Mouse (Mus musculus) kidney, embryonic 16.5 days (tissue): ENCODE measurements around the gene Slc1a2. TPM values are rescaled to one million over a fixed set of nuclear protein-coding genes. Genes with fewer than 3 reads are reported as not detected.
A peak's percentile ranks its signal among the peaks of the same experiment; 100 is the strongest.

Source experiments
- ATAC-seq: fragments of 200-750 bp; cut with Nextera tagmentation; 2 replicates; pipeline ENCODE4 v1.8.0; 2017; ENCODE audit warnings: moderate TSS enrichment; ENCODE audit not compliant: low FRiP score, low TSS enrichment
- H3K27ac ChIP-seq: fragments of 300-500 bp; sonication (generic); 2 replicates; pipeline ENCODE4 v1.5.1; 2014; ENCODE audit warnings: low read length
- H3K27me3 ChIP-seq: fragments of 300-500 bp; sonication (generic); 2 replicates; pipeline ENCODE4 v1.6.1; 2014; ENCODE audit warnings: low read length, control low read depth, mixed read lengths; ENCODE audit not compliant: insufficient read depth
- H3K36me3 ChIP-seq: fragments of 300-500 bp; sonication (generic); 2 replicates; pipeline ENCODE4 v1.6.1; 2014; ENCODE audit warnings: low read length, control low read depth, mixed read lengths; ENCODE audit not compliant: insufficient read depth
- H3K4me1 ChIP-seq: fragments of 300-500 bp; sonication (generic); 2 replicates; pipeline ENCODE4 v1.6.1; 2014; ENCODE audit warnings: low read length, control low read depth, mixed read lengths; ENCODE audit not compliant: insufficient read depth
- H3K4me2 ChIP-seq: fragments of 300-500 bp; sonication (generic); replicated peaks from 2 replicates; pipeline ENCODE4 v1.6.1; 2014; ENCODE audit warnings: low read depth, low read length
- H3K4me3 ChIP-seq: fragments of 300-500 bp; sonication (generic); 2 replicates; pipeline ENCODE4 v1.5.1; 2014; ENCODE audit warnings: mild to moderate bottlenecking, low read length
- H3K9ac ChIP-seq: fragments of 300-500 bp; sonication (generic); replicated peaks from 2 replicates; pipeline ENCODE4 v1.6.1; 2014; ENCODE audit warnings: low read length
- H3K9me3 ChIP-seq: fragments of 300-500 bp; sonication (generic); 2 replicates; pipeline ENCODE4 v1.6.1; 2016; ENCODE audit warnings: low read length, control low read depth
- WGBS: fragments of 180-500 bp; shearing (Covaris S2); extraction: QIAGEN DNeasy Blood & Tissue Kit; methylation state at CpG from one replicate; pipeline ENCODE4 v1.1.7; 2014; 5-methylcytosine and 5-hydroxymethylcytosine counted together
- polyA plus RNA-seq: library from polyadenylated mRNA; unstranded; fragments of >200 nt; fragmentation: Nextera tagmentation; extraction: Ambion mirVana; gene quantifications from 2 replicates; pipeline ENCODE4 v1.2.1, GENCODE M21; 2015

Slc1a2 gene
- polyA plus RNA-seq, 1 experiment from 2014 or later = 0.12 TPM

- Histone ChIP-seq H3K27me3 (no peaks in the 10 kb centered on the region), H3K4me2 (no peak overlapping the region), H3K9me3 (no peaks in the 10 kb centered on the region), H3K4me1 (no peaks in the 10 kb centered on the region), H3K36me3 (no peaks in the 10 kb centered on the region), H3K4me3 (no peak overlapping the region), H3K27ac (no peak overlapping the region), H3K9ac (no peak overlapping the region)
- 88% methylated on average over 7 of the region's 7 CpGs for WGBS
- ATAC-seq = no peak
Measured at GRCm38 (mm10) chr2:102636116-102636600, 22.3 kb upstream of the Slc1a2 start.

- H3K27ac ChIP-seq = no peak overlapping the region
- no peak for ATAC-seq
- H3K4me1 ChIP-seq = no peaks in the 10 kb centered on the region
- H3K9ac ChIP-seq = no peak overlapping the region
- no peaks in the 10 kb centered on the region for H3K36me3 ChIP-seq
- no peak overlapping the region for H3K4me2 ChIP-seq
- WGBS = 47% methylated on average over 5 of the region's 5 CpGs
- H3K4me3 ChIP-seq = no peak overlapping the region
- H3K27me3 ChIP-seq = no peaks in the 10 kb centered on the region
- no peaks in the 10 kb centered on the region for H3K9me3 ChIP-seq
Measured at GRCm38 (mm10) chr2:102638140-102638539, 20.3 kb upstream of the Slc1a2 start.

GRCm38 (mm10) chr2:102638690-102639089 lies 19.8 kb upstream of the Slc1a2 start:
- Histone ChIP-seq H3K9ac (no peak overlapping the region), H3K4me3 (no peak overlapping the region), H3K27me3 (no peaks in the 10 kb centered on the region), H3K4me2 (no peak overlapping the region), H3K27ac (no peak overlapping the region), H3K4me1 (no peaks in the 10 kb centered on the region), H3K9me3 (no peaks in the 10 kb centered on the region), H3K36me3 (no peaks in the 10 kb centered on the region)
- 52% methylated on average over 2 of the region's 2 CpGs for WGBS
- ATAC-seq = no peak

- ATAC-seq = no peak
- no peak overlapping the region for H3K4me3 ChIP-seq
- no peaks in the 10 kb centered on the region for H3K4me1 ChIP-seq
- 68% methylated on average over 10 of the region's 10 CpGs for WGBS
- no peak overlapping the region for H3K4me2 ChIP-seq
- H3K36me3 ChIP-seq = no peaks in the 10 kb centered on the region
- no peak overlapping the region for H3K27ac ChIP-seq
- H3K9me3 ChIP-seq = no peaks in the 10 kb centered on the region
- no peak overlapping the region for H3K9ac ChIP-seq
- H3K27me3 ChIP-seq = 0 out of 2 replicates have a peak, but pooled peaks cover 2% of the 10 kb centered on the region
Measured at GRCm38 (mm10) chr2:102648845-102649500, 9.5 kb upstream of the Slc1a2 start.

GRCm38 (mm10) chr2:102650322-102650721 lies 8.1 kb upstream of the Slc1a2 start:
- Histone ChIP-seq H3K4me3 (no peak overlapping the region), H3K27me3 (0 out of 2 replicates have a peak, but pooled peaks cover 2% of the 10 kb centered on the region), H3K4me2 (no peak overlapping the region), H3K27ac (no peak overlapping the region), H3K36me3 (no peaks in the 10 kb centered on the region), H3K4me1 (no peaks in the 10 kb centered on the region), H3K9ac (no peak overlapping the region), H3K9me3 (no peaks in the 10 kb centered on the region)
- 79% methylated on average over 4 of the region's 4 CpGs for WGBS
- no peak for ATAC-seq

GRCm38 (mm10) chr2:102655966-102656725 lies 2.3 kb upstream of the Slc1a2 start:
- no peak overlapping the region for H3K4me2 ChIP-seq
- H3K9ac ChIP-seq = no peak overlapping the region
- no peaks in the 10 kb centered on the region for H3K9me3 ChIP-seq
- no peaks in the 10 kb centered on the region for H3K36me3 ChIP-seq
- no peak overlapping the region for H3K4me3 ChIP-seq
- H3K27me3 ChIP-seq = peaks cover 26% of the 10 kb centered on the region
- WGBS = 73% methylated on average over 8 of the region's 8 CpGs
- H3K27ac ChIP-seq = no peak overlapping the region
- no peak for ATAC-seq
- peaks cover 14% of the 10 kb centered on the region; the same call in 1 of the 2 replicates for H3K4me1 ChIP-seq

GRCm38 (mm10) chr2:102657726-102658125 lies 733 bp upstream of the Slc1a2 start:
- Histone ChIP-seq H3K9me3 (no peaks in the 10 kb centered on the region), H3K36me3 (no peaks in the 10 kb centered on the region), H3K27me3 (peaks cover 30% of the 10 kb centered on the region), H3K4me1 (peaks cover 15% of the 10 kb centered on the region; the same call in 1 of the 2 replicates), H3K4me2 (peak overlapping the region; percentile 99), H3K4me3 (no peak overlapping the region), H3K9ac (no peak overlapping the region), H3K27ac (no peak overlapping the region)
- ATAC-seq = peak; percentile 37; the same call in 1 of the 2 replicates
- whole genome bisulfite sequencing = 10% methylated on average over 7 of the region's 7 CpGs

GRCm38 (mm10) chr2:102658661-102659520 lies 432 bp downstream of the Slc1a2 start:
- peak; percentile 81 for ATAC-seq
- WGBS = under 1% methylated on average over 72 of the region's 80 CpGs

GRCm38 (mm10) chr2:102659521-102659830 lies 1.0 kb downstream of the Slc1a2 start:
- peaks cover 22% of the 10 kb centered on the region; the same call in 1 of the 2 replicates for H3K4me1 ChIP-seq
- H3K9me3 ChIP-seq = no peaks in the 10 kb centered on the region
- ATAC-seq = 0 out of 2 replicates have a peak, but pooled peaks have one; percentile 42
- H3K36me3 ChIP-seq = no peaks in the 10 kb centered on the region
- no peak overlapping the region for H3K27ac ChIP-seq
- H3K4me2 ChIP-seq = peak overlapping the region; percentile 99
- H3K27me3 ChIP-seq = peaks cover 32% of the 10 kb centered on the region
- 0% methylated on average over 10 of the region's 10 CpGs for WGBS
- H3K4me3 ChIP-seq = peak overlapping the region; percentile 72
- no peak overlapping the region for H3K9ac ChIP-seq

More at GRCm38 (mm10) chr2:102658661-102659520, 432 bp downstream of the Slc1a2 start:
- Histone ChIP-seq H3K4me2 (peak overlapping the region; percentile 99), H3K9me3 (no peaks in the 10 kb centered on the region), H3K4me3 (peak overlapping the region; percentile 72), H3K4me1 (peaks cover 22% of the 10 kb centered on the region; the same call in 1 of the 2 replicates), H3K9ac (peak overlapping the region; percentile 59), H3K27ac (no peak overlapping the region), H3K27me3 (peaks cover 32% of the 10 kb centered on the region), H3K36me3 (no peaks in the 10 kb centered on the region)
